Mouse (Mus musculus): ENCODE measurements at regions not wholly inside any gene's neighbourhood (a gene's known extent, or its start where the extent isn't known, plus 50 kb on each side); places are given as distances from the start of the nearest gene placed in this dataset.

DNA sequence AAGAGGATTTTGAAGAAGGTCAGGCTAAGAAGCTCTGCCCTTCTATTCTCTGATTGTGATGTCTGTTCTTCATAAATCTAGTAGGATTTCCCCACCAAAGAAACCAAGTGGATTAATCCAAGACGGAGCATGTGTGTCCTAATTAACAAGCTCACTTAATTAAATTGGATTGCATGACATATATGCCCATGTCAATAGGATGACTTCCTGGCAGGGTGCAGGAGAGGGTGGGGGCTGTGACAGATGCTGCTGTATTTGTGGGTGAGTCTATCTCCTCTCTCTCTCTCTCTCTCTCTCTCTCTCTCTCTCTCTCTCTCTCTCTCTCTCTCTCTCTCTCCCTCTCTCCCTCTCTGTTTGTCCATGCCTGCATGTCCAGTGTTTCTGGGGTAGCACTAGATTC, 149.3 kb upstream of the Gm9833 start:
- 67% methylated on average over 1 of the region's 1 CpGs for WGBS
- no peak for ATAC-seq (ENCODE audit: low FRiP score, low TSS enrichment)
- H3K36me3 ChIP-seq (ENCODE audit: control insufficient read depth, insufficient read depth, low read length) = no peaks in the 10 kb centered on the region
- H3K4me3 ChIP-seq (ENCODE audit: low read length) = no peak overlapping the region
- no peak overlapping the region for H3K4me2 ChIP-seq (replicated peaks; ENCODE audit: low read depth, low read length)
- no peak overlapping the region for H3K9ac ChIP-seq (ENCODE audit: low read depth, low read length)
- no peaks in the 10 kb centered on the region for H3K27me3 ChIP-seq (ENCODE audit: control insufficient read depth, insufficient read depth, low read length)
- H3K27ac ChIP-seq (ENCODE audit: low read depth, low read length) = no peak overlapping the region
- H3K9me3 ChIP-seq (ENCODE audit: control insufficient read depth, low read length) = no peaks in the 10 kb centered on the region
- H3K4me1 ChIP-seq (ENCODE audit: control insufficient read depth, insufficient read depth, low read length) = no peaks in the 10 kb centered on the region

DNA sequence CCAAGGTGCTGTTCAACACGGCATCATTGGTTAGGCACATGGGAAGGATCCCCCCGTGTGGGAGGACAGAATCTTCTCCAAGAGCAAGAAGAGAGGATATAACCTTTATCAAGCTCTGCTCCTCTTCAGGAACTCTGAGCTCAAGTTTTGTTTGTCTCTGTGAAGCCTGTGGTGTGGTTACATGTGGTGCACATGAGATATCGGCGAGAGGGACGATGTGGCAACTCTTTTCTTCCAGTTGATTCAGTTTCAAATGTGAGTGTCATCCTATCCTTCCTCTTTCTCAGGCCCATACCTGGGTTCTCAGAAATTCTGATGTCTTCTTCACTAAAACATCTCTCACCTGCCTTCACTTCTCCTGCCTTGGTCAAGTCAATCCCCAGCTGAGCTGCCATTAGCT, 145.3 kb upstream of the Gm9833 start:
- H3K36me3 ChIP-seq (ENCODE audit: control insufficient read depth, insufficient read depth, low read length) = no peaks in the 10 kb centered on the region
- 91% methylated on average over 5 of the region's 5 CpGs for WGBS
- H3K9me3 ChIP-seq (ENCODE audit: control insufficient read depth, low read length) = no peaks in the 10 kb centered on the region
- H3K27me3 ChIP-seq (ENCODE audit: control insufficient read depth, insufficient read depth, low read length) = no peaks in the 10 kb centered on the region
- H3K4me2 ChIP-seq (replicated peaks; ENCODE audit: low read depth, low read length) = no peak overlapping the region
- no peak for ATAC-seq (ENCODE audit: low FRiP score, low TSS enrichment)
- no peaks in the 10 kb centered on the region for H3K4me1 ChIP-seq (ENCODE audit: control insufficient read depth, insufficient read depth, low read length)
- no peak overlapping the region for H3K4me3 ChIP-seq (ENCODE audit: low read length)
- H3K9ac ChIP-seq (ENCODE audit: low read depth, low read length) = no peak overlapping the region
- no peak overlapping the region for H3K27ac ChIP-seq (ENCODE audit: low read depth, low read length)

DNA sequence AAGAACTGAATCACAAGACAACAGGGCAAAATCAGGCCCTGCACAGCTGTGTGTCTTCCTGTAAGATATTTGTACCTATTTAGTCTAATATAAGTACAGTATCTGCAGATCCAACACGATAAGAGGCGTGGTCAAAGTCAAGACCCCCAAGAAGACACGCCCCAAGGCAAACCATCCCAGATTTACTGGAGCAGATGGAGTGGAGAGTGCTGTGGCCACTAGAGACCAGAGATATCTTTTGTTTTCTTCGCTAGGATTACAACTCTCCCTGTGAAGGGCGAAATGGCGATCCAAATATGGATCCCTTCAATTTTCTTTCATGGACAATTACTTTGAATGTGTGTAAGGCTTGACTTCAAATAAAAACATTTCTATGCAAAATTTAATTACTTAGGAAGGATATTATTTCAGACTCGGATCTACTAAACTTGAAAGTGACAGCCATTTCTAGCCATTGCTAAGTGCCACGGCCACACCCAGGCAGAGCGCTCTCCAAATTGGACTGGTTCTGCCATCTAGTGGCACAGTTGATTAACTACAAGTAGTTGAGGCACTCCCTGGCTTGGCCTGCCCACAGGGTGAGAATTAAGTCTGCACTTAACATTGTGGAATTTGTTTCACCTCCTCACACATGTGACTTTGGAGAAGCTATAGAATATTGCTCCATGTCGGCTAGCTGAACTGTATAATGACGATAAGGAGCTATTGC, 140.4 kb upstream of the Gm9833 start:
- no peaks in the 10 kb centered on the region for H3K27me3 ChIP-seq (ENCODE audit: control insufficient read depth, insufficient read depth, low read length)
- H3K9ac ChIP-seq (ENCODE audit: low read depth, low read length) = no peak overlapping the region
- H3K4me3 ChIP-seq (ENCODE audit: low read length) = no peak overlapping the region
- H3K4me1 ChIP-seq (ENCODE audit: control insufficient read depth, insufficient read depth, low read length) = no peaks in the 10 kb centered on the region
- no peak overlapping the region for H3K4me2 ChIP-seq (replicated peaks; ENCODE audit: low read depth, low read length)
- 54% methylated on average over 11 of the region's 11 CpGs for WGBS
- no peaks in the 10 kb centered on the region for H3K36me3 ChIP-seq (ENCODE audit: control insufficient read depth, insufficient read depth, low read length)
- no peak overlapping the region for H3K27ac ChIP-seq (ENCODE audit: low read depth, low read length)
- H3K9me3 ChIP-seq (ENCODE audit: control insufficient read depth, low read length) = no peaks in the 10 kb centered on the region
- peak; percentile 91 for ATAC-seq (ENCODE audit: low FRiP score, low TSS enrichment)

DNA sequence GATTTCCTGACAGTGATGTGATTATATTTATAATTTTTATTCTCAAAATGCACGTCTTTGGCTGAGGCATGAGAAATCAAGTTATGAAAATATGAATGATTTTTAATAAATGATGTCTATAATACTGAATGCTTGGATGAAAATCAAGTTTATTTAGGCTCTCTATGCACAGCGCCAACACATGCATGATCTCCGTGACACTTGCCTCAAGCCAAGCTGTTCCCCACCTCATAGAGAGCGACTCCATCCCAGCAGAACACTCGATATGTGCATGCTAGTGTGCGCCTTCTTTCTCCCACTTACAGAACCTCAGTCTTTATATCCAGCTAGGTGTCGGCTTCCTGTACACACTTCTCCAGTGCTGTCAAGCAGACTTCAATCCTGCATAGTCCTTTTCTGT, 139.8 kb upstream of the Gm9833 start:
- Histone ChIP-seq H3K27ac (ENCODE audit: low read depth, low read length) (no peak overlapping the region), H3K4me3 (ENCODE audit: low read length) (no peak overlapping the region), H3K4me1 (ENCODE audit: control insufficient read depth, insufficient read depth, low read length) (no peaks in the 10 kb centered on the region), H3K27me3 (ENCODE audit: control insufficient read depth, insufficient read depth, low read length) (no peaks in the 10 kb centered on the region), H3K9ac (ENCODE audit: low read depth, low read length) (no peak overlapping the region), H3K9me3 (ENCODE audit: control insufficient read depth, low read length) (no peaks in the 10 kb centered on the region), H3K4me2 (replicated peaks; ENCODE audit: low read depth, low read length) (no peak overlapping the region), H3K36me3 (ENCODE audit: control insufficient read depth, insufficient read depth, low read length) (no peaks in the 10 kb centered on the region)
- peak; percentile 55; the same call in 1 of the 2 replicates for ATAC-seq (ENCODE audit: low FRiP score, low TSS enrichment)
- 76% methylated on average over 7 of the region's 7 CpGs for WGBS

DNA sequence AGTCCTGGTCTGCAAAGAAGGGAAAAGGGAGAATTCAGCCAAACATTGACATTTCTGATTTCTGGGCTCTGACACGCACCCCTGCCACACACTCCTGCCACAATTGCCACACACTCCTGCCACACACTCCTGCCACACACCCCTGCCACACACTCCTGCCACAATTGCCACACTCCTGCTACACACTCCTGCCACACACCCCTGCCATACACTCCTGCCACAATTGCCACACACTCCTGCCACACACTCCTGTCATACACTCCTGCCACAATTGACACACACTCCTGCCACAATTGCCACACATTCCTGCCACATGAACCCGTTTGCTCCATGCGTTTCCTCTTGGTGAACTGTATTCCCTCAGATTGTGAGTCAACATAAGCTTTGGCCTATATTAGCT, 130.0 kb upstream of the Gm9833 start:
- H3K36me3 ChIP-seq (ENCODE audit: control insufficient read depth, insufficient read depth, low read length) = no peaks in the 10 kb centered on the region
- WGBS = 87% methylated on average over 3 of the region's 3 CpGs
- no peak overlapping the region for H3K4me3 ChIP-seq (ENCODE audit: low read length)
- no peak overlapping the region for H3K4me2 ChIP-seq (replicated peaks; ENCODE audit: low read depth, low read length)
- no peak for ATAC-seq (ENCODE audit: low FRiP score, low TSS enrichment)
- no peaks in the 10 kb centered on the region for H3K9me3 ChIP-seq (ENCODE audit: control insufficient read depth, low read length)
- no peak overlapping the region for H3K27ac ChIP-seq (ENCODE audit: low read depth, low read length)
- no peaks in the 10 kb centered on the region for H3K4me1 ChIP-seq (ENCODE audit: control insufficient read depth, insufficient read depth, low read length)
- no peak overlapping the region for H3K9ac ChIP-seq (ENCODE audit: low read depth, low read length)
- H3K27me3 ChIP-seq (ENCODE audit: control insufficient read depth, insufficient read depth, low read length) = no peaks in the 10 kb centered on the region

DNA sequence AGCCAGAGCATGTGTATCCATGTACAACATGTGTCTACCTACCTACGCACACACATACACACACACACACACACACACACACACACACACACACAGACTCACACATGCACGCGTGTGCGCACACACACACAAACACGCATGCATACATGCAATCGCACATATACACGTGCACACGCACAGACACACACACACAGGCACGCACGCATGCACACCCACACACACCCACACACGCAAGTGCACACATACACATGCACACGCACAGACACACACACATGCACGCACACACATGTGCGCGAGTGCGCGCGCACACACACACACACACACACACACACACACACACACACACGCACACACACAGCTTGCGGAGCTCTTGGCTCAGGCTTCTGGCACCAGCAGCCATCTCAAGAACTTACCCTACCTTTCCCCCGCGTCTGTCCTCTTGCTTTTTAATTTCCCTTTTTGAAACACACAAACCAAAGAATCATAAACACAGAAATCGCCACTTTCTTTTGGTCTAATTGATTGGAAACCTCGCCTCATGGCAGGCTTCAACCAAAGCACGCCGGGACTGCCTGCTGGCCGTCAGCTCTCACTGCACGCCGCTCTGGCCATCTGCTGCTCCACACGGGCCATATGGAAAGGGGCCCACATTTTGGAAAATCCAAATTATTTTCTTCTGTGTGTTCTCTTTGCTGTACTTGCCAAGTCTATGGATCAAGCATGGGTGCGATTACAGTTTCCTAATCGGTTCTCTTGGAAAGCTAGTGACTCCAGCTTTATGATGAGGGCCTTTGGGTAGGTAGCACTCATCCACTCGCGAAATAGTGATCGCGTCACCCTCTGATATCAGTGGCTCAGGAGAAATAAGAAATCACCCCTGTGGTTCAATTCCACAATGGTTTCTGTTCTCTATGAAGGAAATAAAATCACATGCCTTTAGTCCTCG, 127.9 kb upstream of the Gm9833 start:
- Histone ChIP-seq H3K4me3 (ENCODE audit: low read length) (no peak overlapping the region), H3K9ac (ENCODE audit: low read depth, low read length) (no peak overlapping the region), H3K36me3 (ENCODE audit: control insufficient read depth, insufficient read depth, low read length) (no peaks in the 10 kb centered on the region), H3K4me2 (replicated peaks; ENCODE audit: low read depth, low read length) (no peak overlapping the region), H3K27me3 (ENCODE audit: control insufficient read depth, insufficient read depth, low read length) (no peaks in the 10 kb centered on the region), H3K27ac (ENCODE audit: low read depth, low read length) (no peak overlapping the region), H3K4me1 (ENCODE audit: control insufficient read depth, insufficient read depth, low read length) (no peaks in the 10 kb centered on the region), H3K9me3 (ENCODE audit: control insufficient read depth, low read length) (no peaks in the 10 kb centered on the region)
- 94% methylated on average over 37 of the region's 37 CpGs for WGBS
- no peak for ATAC-seq (ENCODE audit: low FRiP score, low TSS enrichment)

DNA sequence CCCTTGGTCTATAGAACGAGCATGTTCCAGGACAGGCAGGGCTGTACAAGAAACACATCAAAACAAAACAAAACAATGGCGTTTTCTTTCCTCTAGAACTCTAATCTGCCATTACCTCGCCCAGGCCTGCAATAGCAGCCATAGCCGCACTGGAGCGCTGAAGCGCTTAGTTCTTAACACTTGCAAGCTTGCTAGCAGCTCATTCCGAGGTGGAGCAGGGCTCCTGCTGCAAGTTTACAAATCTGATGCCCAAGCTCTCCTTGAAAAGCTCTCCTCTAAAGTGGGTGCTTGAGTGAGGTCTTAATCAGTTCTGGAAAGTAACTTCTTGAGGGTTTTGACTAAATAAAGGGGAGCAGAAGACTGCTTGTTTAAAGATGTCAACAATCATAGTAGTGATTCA, 127.2 kb upstream of the Gm9833 start:
- WGBS = 52% methylated on average over 7 of the region's 7 CpGs
- Histone ChIP-seq H3K4me1 (ENCODE audit: control insufficient read depth, insufficient read depth, low read length) (no peaks in the 10 kb centered on the region), H3K36me3 (ENCODE audit: control insufficient read depth, insufficient read depth, low read length) (no peaks in the 10 kb centered on the region), H3K9ac (ENCODE audit: low read depth, low read length) (no peak overlapping the region), H3K4me2 (replicated peaks; ENCODE audit: low read depth, low read length) (no peak overlapping the region), H3K9me3 (ENCODE audit: control insufficient read depth, low read length) (no peaks in the 10 kb centered on the region), H3K27ac (ENCODE audit: low read depth, low read length) (no peak overlapping the region), H3K27me3 (ENCODE audit: control insufficient read depth, insufficient read depth, low read length) (no peaks in the 10 kb centered on the region), H3K4me3 (ENCODE audit: low read length) (no peak overlapping the region)
- ATAC-seq (ENCODE audit: low FRiP score, low TSS enrichment) = no peak
